Mouse (Mus musculus) MEL (cell line): Measurements from ENCODE around the gene H2-DMa. TPM values are rescaled to one million over a fixed set of nuclear protein-coding genes. Genes with fewer than 3 reads are reported as not detected.

Experiments
- DNase-seq: peaks from one replicate; pipeline ENCODE4 v3.0.0; 2011; ENCODE audit warnings: low read depth, low spot score
- H3K27ac ChIP-seq: 2 replicates; pipeline ENCODE4 v1.5.1; 2012; ENCODE audit warnings: low read depth, mild to moderate bottlenecking, control low read depth, low read length, moderate library complexity; ENCODE audit not compliant: control insufficient read depth
- H3K27me3 ChIP-seq, 2 experiments: fragments of 150-350 bp in 1 of 2; sonication (generic) in 1 of 2; 2 replicates each; pipeline ENCODE4 v1.6.1; 2012; ENCODE audit warnings: low read length in 2 of 2, mild to moderate bottlenecking in 2 of 2, improper control_type of control experiment in 1 of 2, moderate library complexity in 1 of 2; ENCODE audit not compliant: insufficient read depth in 2 of 2, control insufficient read depth in 1 of 2
- H3K36me3 ChIP-seq, 2 experiments: 2 replicates each; pipeline ENCODE4 v1.6.1; 2012 to 2014; ENCODE audit warnings: low read length in 2 of 2, improper control_type of control experiment in 1 of 2, inconsistent platforms in 1 of 2, mild to moderate bottlenecking in 1 of 2; ENCODE audit not compliant: insufficient read depth in 2 of 2, control insufficient read depth in 1 of 2
- H3K4me1 ChIP-seq, 2 experiments: fragments of 150-350 bp in 1 of 2; sonication (generic) in 1 of 2; 2 replicates each; pipeline ENCODE4 v1.6.1; 2012; ENCODE audit warnings: low read length in 2 of 2, improper control_type of control experiment in 1 of 2, mild to moderate bottlenecking in 1 of 2; ENCODE audit not compliant: insufficient read depth in 2 of 2, control insufficient read depth in 1 of 2
- H3K4me3 ChIP-seq, 2 experiments: fragments of 150-350 bp in 1 of 2; sonication (generic) in 1 of 2; 2 replicates each; pipeline ENCODE4 v1.5.1; 2012; ENCODE audit warnings: low read depth in 2 of 2, low read length in 2 of 2, mild to moderate bottlenecking in 2 of 2, moderate library complexity in 2 of 2, control low read depth in 1 of 2, improper control_type of control experiment in 1 of 2; ENCODE audit not compliant: control insufficient read depth in 1 of 2, insufficient read depth in 1 of 2
- H3K79me2 ChIP-seq: 2 replicates; pipeline ENCODE4 v1.6.1; 2012; ENCODE audit warnings: mild to moderate bottlenecking, low read length, moderate library complexity; ENCODE audit not compliant: control insufficient read depth, poor library complexity, insufficient read depth
- H3K9ac ChIP-seq: 2 replicates; pipeline ENCODE4 v1.6.1; 2012; ENCODE audit warnings: low read depth, mild to moderate bottlenecking, control low read depth, low read length, moderate library complexity; ENCODE audit not compliant: control insufficient read depth, poor library complexity, severe bottlenecking
- H3K9me3 ChIP-seq: fragments of 150-350 bp; sonication (generic); replicated peaks from 2 replicates; pipeline ENCODE4 v1.6.1; 2012; ENCODE audit warnings: mild to moderate bottlenecking, low read length, improper control_type of control experiment, moderate library complexity; ENCODE audit not compliant: insufficient read depth
- BHLHE40 ChIP-seq: IDR thresholded peaks from 2 replicates; pipeline ENCODE4 v1.6.1; 2012; ENCODE audit warnings: low read depth, mild to moderate bottlenecking, inconsistent platforms, low read length, improper control_type of control experiment, borderline replicate concordance
- CHD2 ChIP-seq: IDR thresholded peaks from 2 replicates; pipeline ENCODE4 v1.6.1; 2011; ENCODE audit warnings: low read length, improper control_type of control experiment
- CTCF ChIP-seq, 3 experiments: IDR thresholded peaks in 2 of 3; conservative IDR thresholded peaks in 1 of 3; 2 replicates each; pipeline ENCODE4 v1.5.1; 2011 to 2012; ENCODE audit warnings: low read length in 3 of 3, low read depth in 2 of 3, mild to moderate bottlenecking in 2 of 3, improper control_type of control experiment in 1 of 3, inconsistent platforms in 1 of 3, mixed read lengths in 1 of 3, moderate library complexity in 1 of 3; ENCODE audit not compliant: control insufficient read depth in 1 of 3, insufficient read depth in 1 of 3, poor library complexity in 1 of 3, severe bottlenecking in 1 of 3
- E2F4 ChIP-seq: IDR thresholded peaks from 2 replicates; pipeline ENCODE4 v1.6.1; 2011; ENCODE audit warnings: low read depth, low read length, improper control_type of control experiment, borderline replicate concordance
- EP300 ChIP-seq, 2 experiments: IDR thresholded peaks; 2 replicates each; pipeline ENCODE4 v1.6.1; 2011; ENCODE audit warnings: improper control_type of control experiment in 2 of 2, low read length in 2 of 2, low read depth in 1 of 2, mild to moderate bottlenecking in 1 of 2
- ETS1 ChIP-seq: IDR thresholded peaks from 2 replicates; pipeline ENCODE4 v1.6.1; 2012; ENCODE audit warnings: low read depth, mild to moderate bottlenecking, inconsistent platforms, low read length, improper control_type of control experiment, moderate library complexity
- GABPA ChIP-seq: IDR thresholded peaks from 2 replicates; pipeline ENCODE4 v1.6.1; 2012; ENCODE audit warnings: low read depth, mild to moderate bottlenecking, inconsistent platforms, low read length, improper control_type of control experiment, moderate library complexity
- HCFC1 ChIP-seq: IDR thresholded peaks from 2 replicates; pipeline ENCODE4 v1.6.1; 2012; ENCODE audit warnings: low read depth, mild to moderate bottlenecking, inconsistent platforms, low read length, improper control_type of control experiment, moderate library complexity
- JUND ChIP-seq: IDR thresholded peaks from 2 replicates; pipeline ENCODE4 v1.6.1; 2011; ENCODE audit warnings: low read depth, mild to moderate bottlenecking, improper control_type of control experiment, low read length
- MAX ChIP-seq: IDR thresholded peaks from 2 replicates; pipeline ENCODE4 v1.6.1; 2011; ENCODE audit warnings: low read length, improper control_type of control experiment
- MAZ ChIP-seq: IDR thresholded peaks from 2 replicates; pipeline ENCODE4 v1.6.1; 2012; ENCODE audit warnings: low read depth, mild to moderate bottlenecking, inconsistent platforms, low read length, improper control_type of control experiment
- MEF2A ChIP-seq: IDR thresholded peaks from 2 replicates; pipeline ENCODE4 v1.6.1; 2014; ENCODE audit warnings: low read depth, mild to moderate bottlenecking, inconsistent platforms, low read length, improper control_type of control experiment; ENCODE audit not compliant: poor library complexity, insufficient replicate concordance, severe bottlenecking; ENCODE audit errors: extremely low read depth
- MXI1 ChIP-seq: IDR thresholded peaks from 2 replicates; pipeline ENCODE4 v1.6.1; 2011; ENCODE audit warnings: mild to moderate bottlenecking, low read depth, low read length, improper control_type of control experiment
- MYC ChIP-seq: IDR thresholded peaks from 2 replicates; pipeline ENCODE4 v1.6.1; 2011; ENCODE audit warnings: low read depth, mild to moderate bottlenecking, low read length, improper control_type of control experiment, moderate library complexity
- NRF1 ChIP-seq: IDR thresholded peaks from 2 replicates; pipeline ENCODE4 v1.6.1; 2014; ENCODE audit warnings: low read depth, mild to moderate bottlenecking, inconsistent platforms, low read length, improper control_type of control experiment, moderate library complexity; ENCODE audit not compliant: poor library complexity, insufficient read depth, severe bottlenecking
- POLR2A ChIP-seq, 2 experiments: IDR thresholded peaks; 2 replicates each; pipeline ENCODE4 v1.6.1; 2011 to 2012; ENCODE audit warnings: low read length in 2 of 2, mild to moderate bottlenecking in 2 of 2, control low read depth in 1 of 2, improper control_type of control experiment in 1 of 2, low read depth in 1 of 2, moderate library complexity in 1 of 2; ENCODE audit not compliant: control insufficient read depth in 1 of 2, insufficient read depth in 1 of 2, poor library complexity in 1 of 2
- RCOR1 ChIP-seq: IDR thresholded peaks from 2 replicates; pipeline ENCODE4 v1.6.1; 2012; ENCODE audit warnings: low read depth, mild to moderate bottlenecking, inconsistent platforms, low read length, improper control_type of control experiment
- SIN3A ChIP-seq: IDR thresholded peaks from 2 replicates; pipeline ENCODE4 v1.6.1; 2012; ENCODE audit warnings: low read length, improper control_type of control experiment, inconsistent platforms
- TAL1 ChIP-seq: IDR thresholded peaks from 2 replicates; pipeline ENCODE4 v1.6.1; 2012; ENCODE audit warnings: mild to moderate bottlenecking, inconsistent platforms, low read length, moderate library complexity, mixed read lengths
- TBP ChIP-seq: IDR thresholded peaks from 2 replicates; pipeline ENCODE4 v1.8.0; 2011; ENCODE audit warnings: low read depth, low read length, improper control_type of control experiment
- UBTF ChIP-seq: IDR thresholded peaks from 2 replicates; pipeline ENCODE4 v1.6.1; 2012; ENCODE audit warnings: low read depth, mild to moderate bottlenecking, inconsistent platforms, low read length, improper control_type of control experiment, moderate library complexity, borderline replicate concordance; ENCODE audit not compliant: insufficient read depth
- USF1 ChIP-seq: IDR thresholded peaks from 2 replicates; pipeline ENCODE4 v1.6.1; 2014; ENCODE audit warnings: low read depth, mild to moderate bottlenecking, inconsistent platforms, low read length, improper control_type of control experiment, moderate library complexity
- ZMIZ1 ChIP-seq: IDR thresholded peaks from 2 replicates; pipeline ENCODE4 v1.6.1; 2012; ENCODE audit warnings: low read depth, mild to moderate bottlenecking, inconsistent platforms, low read length, improper control_type of control experiment, moderate library complexity
- polyA plus RNA-seq, 2 experiments: library from polyadenylated mRNA; stranded (reverse) in 1 of 2; unstranded in 1 of 2; fragments of >175 nt in 1 of 2; fragments of >200 nt in 1 of 2; gene quantifications; 2 replicates each; pipeline versions ENCODE4 v1.2.1 to v1.2.4; 2012; ENCODE audit warnings: low replicate concordance in 2 of 2, low read depth in 1 of 2; ENCODE audit not compliant: insufficient read length in 2 of 2, insufficient read depth in 1 of 2, missing spikeins in 1 of 2
- total RNA-seq: library from RNA; depleted of rRNA; stranded (reverse); fragments of 300-350 nt; gene quantifications from 2 replicates; pipeline ENCODE4 v1.2.3, GENCODE M21; 2012

The H2-DMa gene
- total and polyA plus RNA-seq, 3 experiments = 38.3 to 38.7 TPM; not detected in 1

GRCm38 (mm10) chr17:34102831-34103230 lies 16.5 kb upstream of the H2-DMa start:
- Histone ChIP-seq H3K79me2 (no peaks in the 10 kb centered on the region), H3K9me3 (no peaks in the 10 kb centered on the region)
- TF ChIP-seq MXI1 = peak; percentile 25; the same call in 1 of the 2 replicates
- no peak for TF ChIP-seq E2F4
- TF ChIP-seq CTCF (IDR thresholded peaks at IDR 0.05 in 2 of 3, conservative IDR thresholded peaks at IDR 0.05 in 1 of 3; ENCODE audit: control insufficient read depth in 1 of 3, insufficient read depth in 1 of 3, low read depth in 2 of 3, low read length in 3 of 3, poor library complexity in 1 of 3, severe bottlenecking in 1 of 3) = no peak
- peak; percentile 31; the same call in 1 of the 2 replicates for TF ChIP-seq SIN3A
- peak; percentile 65; the same call in 1 of the 2 replicates for TF ChIP-seq ETS1
- TF ChIP-seq POLR2A (IDR thresholded peaks at IDR 0.05; ENCODE audit: control insufficient read depth in 1 of 2, insufficient read depth in 1 of 2, low read depth in 1 of 2, low read length in 2 of 2, poor library complexity in 1 of 2) = no peak
- TF ChIP-seq, all 39 proteins: peak for 3
- peak; percentile 41 for DNase-seq
- Histone ChIP-seq H3K36me3 (no peaks in the 10 kb centered on the region), H3K27ac (no peak overlapping the region), H3K9ac (peak overlapping the region; percentile 49), H3K27me3 (no peaks in the 10 kb centered on the region), H3K4me1 (no peaks in the 10 kb centered on the region; a peak in 1 of 4 replicates), H3K4me3 (peak overlapping the region; percentile 45 to 79)

- TF ChIP-seq ZMIZ1 (no peak), EP300 (IDR thresholded peaks at IDR 0.05; ENCODE audit: low read depth in 1 of 2, low read length in 2 of 2) (no peak), POLR2A (IDR thresholded peaks at IDR 0.05; ENCODE audit: control insufficient read depth in 1 of 2, insufficient read depth in 1 of 2, low read depth in 1 of 2, low read length in 2 of 2, poor library complexity in 1 of 2) (no peak), GABPA (no peak), USF1 (no peak), TAL1 (no peak), HCFC1 (no peak), CTCF (IDR thresholded peaks at IDR 0.05 in 2 of 3, conservative IDR thresholded peaks at IDR 0.05 in 1 of 3; ENCODE audit: control insufficient read depth in 1 of 3, insufficient read depth in 1 of 3, low read depth in 2 of 3, low read length in 3 of 3, poor library complexity in 1 of 3, severe bottlenecking in 1 of 3) (no peak), RCOR1 (no peak), E2F4 (no peak)
- TF ChIP-seq, all 39 proteins: peak for 0
- Histone ChIP-seq H3K79me2 (no peaks in the 10 kb centered on the region), H3K27me3 (no peaks in the 10 kb centered on the region), H3K36me3 (no peaks in the 10 kb centered on the region), H3K9me3 (no peaks in the 10 kb centered on the region), H3K27ac (no peak overlapping the region), H3K9ac (no peak overlapping the region), H3K4me1 (no peaks in the 10 kb centered on the region), H3K4me3 (no peak overlapping the region)
- DNase-seq = no peak
Observed at GRCm38 (mm10) chr17:34104804-34105203, 14.5 kb upstream of the H2-DMa start.

GRCm38 (mm10) chr17:34106555-34106954 lies 12.8 kb upstream of the H2-DMa start:
- H3K36me3 ChIP-seq = peaks cover 0 to 2% of the 10 kb centered on the region in 2 experiments; a peak in 1 of 4 replicates
- H3K4me3 ChIP-seq = no peak overlapping the region
- no peak overlapping the region for H3K9ac ChIP-seq
- no peak for DNase-seq
- H3K9me3 ChIP-seq = no peaks in the 10 kb centered on the region
- no peaks in the 10 kb centered on the region for H3K27me3 ChIP-seq
- H3K27ac ChIP-seq = no peak overlapping the region
- no peaks in the 10 kb centered on the region for H3K4me1 ChIP-seq
- TF ChIP-seq SIN3A (no peak), TBP (no peak), JUND (no peak), MYC (no peak), ETS1 (no peak), BHLHE40 (no peak), MEF2A (no peak), CHD2 (no peak), USF1 (no peak), MAX (no peak), UBTF (no peak), NRF1 (no peak), MAZ (no peak)
- no peaks in the 10 kb centered on the region for H3K79me2 ChIP-seq
